Mouse (Mus musculus) brain, embryonic 14.5 days (tissue): ENCODE data around the gene Cyp11a1.

Experiments used
- CTCF ChIP-seq: fragments of 200-500 bp; IDR thresholded peaks from 2 replicates; pipeline ENCODE4 v1.5.1; 2012; ENCODE audit warnings: inconsistent platforms, mild to moderate bottlenecking, moderate library complexity, borderline replicate concordance; ENCODE audit not compliant: insufficient read depth, insufficient read length; ENCODE audit errors: extremely low read depth
- POLR2A ChIP-seq: fragments of 200-500 bp; IDR thresholded peaks from 2 replicates; pipeline ENCODE4 v1.6.1; 2012; ENCODE audit warnings: mild to moderate bottlenecking, inconsistent platforms, borderline replicate concordance; ENCODE audit not compliant: poor library complexity, insufficient read depth, insufficient read length, severe bottlenecking; ENCODE audit errors: extremely low read depth

GRCm38 (mm10) chr9:58074561-58074960 lies 68.3 kb downstream of the Cyp11a1 start:
- TF ChIP-seq POLR2A (no peak), CTCF (no peak)
